Mouse (Mus musculus): ENCODE measurements around the gene Hcst. TPM values are rescaled to one million over a fixed set of nuclear protein-coding genes. Genes with fewer than 3 reads are reported as not detected.

The Hcst gene
- polyA plus RNA-seq, 1 experiment from 2014 or later, result 2.0 TPM

DNA sequence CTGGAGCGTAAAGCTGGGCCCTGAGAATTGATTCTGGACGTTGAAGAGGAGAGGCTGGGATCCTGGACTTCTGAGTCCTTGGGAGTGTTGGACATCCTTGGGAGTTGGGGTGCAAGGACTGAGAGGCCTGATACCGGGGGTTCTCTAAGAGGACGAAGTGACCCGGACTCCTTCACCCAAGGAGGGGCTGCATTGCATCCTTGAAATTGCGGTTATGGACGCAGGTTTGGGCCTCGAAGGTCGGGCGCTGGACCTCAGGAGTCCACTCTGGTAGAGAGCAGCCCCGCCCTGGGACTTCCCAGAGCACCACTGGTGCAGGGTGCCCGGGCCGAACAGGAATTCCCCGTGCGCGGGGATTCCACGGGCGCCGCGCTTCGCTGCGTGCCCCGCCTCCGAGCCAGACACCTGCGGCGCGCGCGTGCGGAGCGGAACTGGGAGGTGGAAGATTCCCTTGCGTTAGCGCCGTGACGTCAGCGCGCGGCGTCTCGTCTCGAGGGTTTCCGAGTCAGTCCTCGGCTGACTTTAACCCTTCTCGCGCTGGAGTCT lies 2.3 kb upstream of the Hcst start:
- Histone ChIP-seq H3K27me3 (ENCODE audit: control insufficient read depth, insufficient read depth, low read depth, low read length) (no peaks in the 10 kb centered on the region), H3K27ac (ENCODE audit: low read length) (peak overlapping the region; percentile 24), H3K36me3 (ENCODE audit: control insufficient read depth, insufficient read depth, low read length) (no peaks in the 10 kb centered on the region), H3K9ac (ENCODE audit: low read length) (peak overlapping the region; percentile 58), H3K4me1 (replicated peaks; ENCODE audit: control insufficient read depth, insufficient read depth, low read length) (peaks cover 5% of the 10 kb centered on the region; the same call in 1 of the 2 replicates), H3K9me3 (ENCODE audit: control insufficient read depth, low read length) (peaks cover 4% of the 10 kb centered on the region; the same call in 1 of the 2 replicates), H3K4me2 (ENCODE audit: low read depth, low read length) (peak overlapping the region; percentile 83), H3K4me3 (ENCODE audit: low read length) (peak overlapping the region; percentile 64)
- WGBS, result 0% methylated on average over 44 of the region's 45 CpGs
- ATAC-seq (ENCODE audit: low read depth), result peak; percentile 81

GRCm38 (mm10) chr7:30421175-30421889 lies 1.7 kb upstream of the Hcst start, which contains the start of gene Nfkbid:
Gene Nfkbid (plus strand): TSS chr7:30421732.
- 7% methylated on average over 31 of the region's 31 CpGs for WGBS
- no peaks in the 10 kb centered on the region for H3K36me3 ChIP-seq (ENCODE audit: control insufficient read depth, insufficient read depth, low read length)
- peak within 1 kb of the TSS; percentile 58 for H3K9ac ChIP-seq (ENCODE audit: low read length)
- peak; percentile 53 for ATAC-seq (ENCODE audit: low read depth)
- H3K4me2 ChIP-seq (ENCODE audit: low read depth, low read length), result peak within 1 kb of the TSS; percentile 83
- peak within 1 kb of the TSS; percentile 64 for H3K4me3 ChIP-seq (ENCODE audit: low read length)
- H3K4me1 ChIP-seq (replicated peaks; ENCODE audit: control insufficient read depth, insufficient read depth, low read length), result peaks cover 5% of the 10 kb centered on the region; the same call in 1 of the 2 replicates
- H3K9me3 ChIP-seq (ENCODE audit: control insufficient read depth, low read length), result peaks cover 4% of the 10 kb centered on the region; the same call in 1 of the 2 replicates
- H3K27me3 ChIP-seq (ENCODE audit: control insufficient read depth, insufficient read depth, low read depth, low read length), result no peaks in the 10 kb centered on the region
- peak within 1 kb of the TSS; percentile 24 for H3K27ac ChIP-seq (ENCODE audit: low read length)

DNA sequence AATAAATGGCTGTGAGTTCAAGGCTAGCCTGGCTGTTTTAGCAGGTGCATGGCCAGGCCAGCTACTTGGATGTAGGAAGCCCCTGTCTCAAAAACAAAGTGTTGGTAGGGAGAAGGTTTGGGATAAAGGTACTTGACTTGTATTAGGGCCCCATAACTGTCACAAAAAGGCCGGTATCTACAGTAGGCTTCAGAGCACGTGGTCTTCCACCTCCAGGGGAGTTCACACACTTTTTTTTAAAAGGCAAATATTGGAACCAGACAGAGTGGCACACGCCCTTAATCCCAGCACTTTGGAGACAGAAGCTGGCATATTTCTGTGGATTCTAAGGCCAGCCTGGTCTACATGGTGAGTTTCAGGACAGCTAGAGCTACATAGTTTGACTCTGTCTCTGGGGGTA lies 1.0 kb upstream of the Hcst start:
- no peak overlapping the region for H3K27ac ChIP-seq (ENCODE audit: low read length)
- no peaks in the 10 kb centered on the region for H3K36me3 ChIP-seq (ENCODE audit: control insufficient read depth, insufficient read depth, low read length)
- no peaks in the 10 kb centered on the region for H3K27me3 ChIP-seq (ENCODE audit: control insufficient read depth, insufficient read depth, low read depth, low read length)
- peaks cover 4% of the 10 kb centered on the region; the same call in 1 of the 2 replicates for H3K9me3 ChIP-seq (ENCODE audit: control insufficient read depth, low read length)
- no peak for ATAC-seq (ENCODE audit: low read depth)
- 71% methylated on average over 3 of the region's 3 CpGs for WGBS
- H3K9ac ChIP-seq (ENCODE audit: low read length), result no peak overlapping the region
- peaks cover 5% of the 10 kb centered on the region; the same call in 1 of the 2 replicates for H3K4me1 ChIP-seq (replicated peaks; ENCODE audit: control insufficient read depth, insufficient read depth, low read length)
- no peak overlapping the region for H3K4me3 ChIP-seq (ENCODE audit: low read length)
- H3K4me2 ChIP-seq (ENCODE audit: low read depth, low read length), result no peak overlapping the region

DNA sequence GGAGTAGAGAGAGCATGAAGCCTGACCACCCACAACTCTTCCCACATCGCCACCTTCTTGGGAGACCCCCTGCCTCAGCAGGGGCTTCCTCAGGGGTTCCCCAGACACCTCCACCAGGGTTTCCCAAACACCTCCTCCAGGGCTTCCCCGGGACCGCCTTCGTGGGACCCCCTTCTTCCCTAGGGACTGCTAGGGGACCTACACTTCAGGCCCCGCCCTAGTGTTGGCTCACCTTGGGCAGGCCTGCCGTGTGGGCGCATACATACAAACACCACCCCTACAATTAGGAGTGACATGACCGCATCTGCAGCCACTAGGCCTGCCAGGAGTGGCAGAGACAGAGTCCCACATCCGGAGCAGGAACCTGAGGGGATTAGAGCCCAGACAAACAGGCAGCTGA lies 1.8 kb downstream of the Hcst start:
- Histone ChIP-seq H3K27me3 (ENCODE audit: control insufficient read depth, insufficient read depth, low read depth, low read length) (no peaks in the 10 kb centered on the region), H3K27ac (ENCODE audit: low read length) (no peak overlapping the region), H3K4me3 (ENCODE audit: low read length) (no peak overlapping the region), H3K4me2 (ENCODE audit: low read depth, low read length) (no peak overlapping the region), H3K9ac (ENCODE audit: low read length) (no peak overlapping the region), H3K36me3 (ENCODE audit: control insufficient read depth, insufficient read depth, low read length) (no peaks in the 10 kb centered on the region), H3K9me3 (ENCODE audit: control insufficient read depth, low read length) (peaks cover 4% of the 10 kb centered on the region; the same call in 1 of the 2 replicates), H3K4me1 (replicated peaks; ENCODE audit: control insufficient read depth, insufficient read depth, low read length) (peaks cover 5% of the 10 kb centered on the region; the same call in 1 of the 2 replicates)
- 59% methylated on average over 9 of the region's 9 CpGs for WGBS
- no peak for ATAC-seq (ENCODE audit: low read depth)

DNA sequence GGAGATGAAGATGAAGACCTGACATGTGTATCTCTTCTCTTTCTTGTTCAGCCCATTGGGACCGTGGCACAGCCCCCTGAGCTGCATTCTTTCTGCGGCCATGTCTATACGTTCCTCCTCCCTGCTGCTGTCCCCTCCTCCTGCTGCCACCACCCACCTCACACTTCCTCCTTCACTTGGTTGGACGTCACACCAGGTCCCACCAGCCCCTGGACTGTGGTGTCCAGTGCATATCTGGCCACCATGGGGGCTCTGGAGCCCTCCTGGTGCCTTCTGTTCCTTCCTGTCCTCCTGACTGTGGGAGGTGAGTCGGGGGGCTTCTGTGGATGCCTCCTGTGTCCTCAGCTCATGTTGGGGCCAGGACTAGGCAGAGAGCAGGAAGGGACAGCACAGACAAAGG lies 6.1 kb downstream of the Hcst start, which contains the start of gene Tyrobp:
TSS of gene Tyrobp (plus strand) at position 165 of the 400 bp plus-strand sequence.
- H3K4me1 ChIP-seq (replicated peaks; ENCODE audit: control insufficient read depth, insufficient read depth, low read length), result no peaks in the 10 kb centered on the region
- no peak within 1 kb of the TSS for H3K27ac ChIP-seq (ENCODE audit: low read length)
- H3K36me3 ChIP-seq (ENCODE audit: control insufficient read depth, insufficient read depth, low read length), result no peaks in the 10 kb centered on the region
- no peak within 1 kb of the TSS for H3K9ac ChIP-seq (ENCODE audit: low read length)
- no peaks in the 10 kb centered on the region for H3K9me3 ChIP-seq (ENCODE audit: control insufficient read depth, low read length)
- H3K4me3 ChIP-seq (ENCODE audit: low read length), result no peak within 1 kb of the TSS
- H3K4me2 ChIP-seq (ENCODE audit: low read depth, low read length), result no peak within 1 kb of the TSS
- no peak for ATAC-seq (ENCODE audit: low read depth)
- WGBS, result 44% methylated on average over 5 of the region's 5 CpGs
- H3K27me3 ChIP-seq (ENCODE audit: control insufficient read depth, insufficient read depth, low read depth, low read length), result no peaks in the 10 kb centered on the region

GRCm38 (mm10) chr7:30412735-30413147 lies 6.9 kb downstream of the Hcst start:
- Histone ChIP-seq H3K36me3 (ENCODE audit: control insufficient read depth, insufficient read depth, low read length) (no peaks in the 10 kb centered on the region), H3K4me3 (ENCODE audit: low read length) (no peak overlapping the region), H3K27me3 (ENCODE audit: control insufficient read depth, insufficient read depth, low read depth, low read length) (no peaks in the 10 kb centered on the region), H3K9me3 (ENCODE audit: control insufficient read depth, low read length) (no peaks in the 10 kb centered on the region), H3K4me2 (ENCODE audit: low read depth, low read length) (no peak overlapping the region), H3K9ac (ENCODE audit: low read length) (no peak overlapping the region), H3K27ac (ENCODE audit: low read length) (no peak overlapping the region), H3K4me1 (replicated peaks; ENCODE audit: control insufficient read depth, insufficient read depth, low read length) (no peaks in the 10 kb centered on the region)
- 35% methylated on average over 3 of the region's 4 CpGs for WGBS
- ATAC-seq (ENCODE audit: low read depth), result no peak

GRCm38 (mm10) chr7:30411023-30411422 lies 8.6 kb downstream of the Hcst start:
- no peak for ATAC-seq (ENCODE audit: low read depth)
- WGBS, result 63% methylated on average over 3 of the region's 3 CpGs
- H3K9ac ChIP-seq (ENCODE audit: low read length), result no peak overlapping the region
- no peak overlapping the region for H3K27ac ChIP-seq (ENCODE audit: low read length)
- H3K36me3 ChIP-seq (ENCODE audit: control insufficient read depth, insufficient read depth, low read length), result no peaks in the 10 kb centered on the region
- H3K4me1 ChIP-seq (replicated peaks; ENCODE audit: control insufficient read depth, insufficient read depth, low read length), result no peaks in the 10 kb centered on the region
- no peak overlapping the region for H3K4me2 ChIP-seq (ENCODE audit: low read depth, low read length)
- no peaks in the 10 kb centered on the region for H3K9me3 ChIP-seq (ENCODE audit: control insufficient read depth, low read length)
- H3K27me3 ChIP-seq (ENCODE audit: control insufficient read depth, insufficient read depth, low read depth, low read length), result no peaks in the 10 kb centered on the region
- no peak overlapping the region for H3K4me3 ChIP-seq (ENCODE audit: low read length)

GRCm38 (mm10) chr7:30409789-30410188 lies 9.9 kb downstream of the Hcst start:
- H3K4me3 ChIP-seq (ENCODE audit: low read length), result no peak overlapping the region
- H3K36me3 ChIP-seq (ENCODE audit: control insufficient read depth, insufficient read depth, low read length), result no peaks in the 10 kb centered on the region
- no peak for ATAC-seq (ENCODE audit: low read depth)
- H3K9me3 ChIP-seq (ENCODE audit: control insufficient read depth, low read length), result no peaks in the 10 kb centered on the region
- 46% methylated on average over 2 of the region's 2 CpGs for WGBS
- H3K4me1 ChIP-seq (replicated peaks; ENCODE audit: control insufficient read depth, insufficient read depth, low read length), result no peaks in the 10 kb centered on the region
- H3K4me2 ChIP-seq (ENCODE audit: low read depth, low read length), result no peak overlapping the region
- no peaks in the 10 kb centered on the region for H3K27me3 ChIP-seq (ENCODE audit: control insufficient read depth, insufficient read depth, low read depth, low read length)
- H3K9ac ChIP-seq (ENCODE audit: low read length), result no peak overlapping the region
- H3K27ac ChIP-seq (ENCODE audit: low read length), result no peak overlapping the region

- no peak for ATAC-seq (ENCODE audit: low read depth)
- no peak overlapping the region for H3K4me3 ChIP-seq (ENCODE audit: low read length)
- no peak overlapping the region for H3K9ac ChIP-seq (ENCODE audit: low read length)
- no peaks in the 10 kb centered on the region for H3K9me3 ChIP-seq (ENCODE audit: control insufficient read depth, low read length)
- 73% methylated on average over 3 of the region's 3 CpGs for WGBS
- no peaks in the 10 kb centered on the region for H3K4me1 ChIP-seq (replicated peaks; ENCODE audit: control insufficient read depth, insufficient read depth, low read length)
- H3K27ac ChIP-seq (ENCODE audit: low read length), result no peak overlapping the region
- H3K36me3 ChIP-seq (ENCODE audit: control insufficient read depth, insufficient read depth, low read length), result no peaks in the 10 kb centered on the region
- no peaks in the 10 kb centered on the region for H3K27me3 ChIP-seq (ENCODE audit: control insufficient read depth, insufficient read depth, low read depth, low read length)
- H3K4me2 ChIP-seq (ENCODE audit: low read depth, low read length), result no peak overlapping the region
Observed at GRCm38 (mm10) chr7:30408639-30409038, 11.0 kb downstream of the Hcst start.

Measured in lung, embryonic 16.5 days (tissue).